Mouse (Mus musculus): Measurements from ENCODE around the gene Adprhl1. TPM values are rescaled to one million over a fixed set of nuclear protein-coding genes. Genes with fewer than 3 reads are reported as not detected.

The Adprhl1 gene
- polyA plus RNA-seq, 1 experiment from 2014 or later, result 0.70 TPM

GRCm38 (mm10) chr8:13181691-13181976 lies 72.3 kb downstream of the Adprhl1 start:
- H3K27ac ChIP-seq (replicated peaks), result no peak overlapping the region
- H3K27me3 ChIP-seq (replicated peaks; ENCODE audit: low read depth, poor library complexity, severe bottlenecking), result no peaks in the 10 kb centered on the region
- H3K4me3 ChIP-seq, result no peak overlapping the region
- no peak for DNase-seq (ENCODE audit: low spot score)
- 53% methylated on average over 2 of the region's 2 CpGs for WGBS
- peaks cover 37% of the 10 kb centered on the region for H3K36me3 ChIP-seq (replicated peaks)
- H3K4me1 ChIP-seq, result 0 out of 2 replicates have a peak, but pooled peaks cover 4% of the 10 kb centered on the region
- no peaks in the 10 kb centered on the region for H3K9me3 ChIP-seq

DNA sequence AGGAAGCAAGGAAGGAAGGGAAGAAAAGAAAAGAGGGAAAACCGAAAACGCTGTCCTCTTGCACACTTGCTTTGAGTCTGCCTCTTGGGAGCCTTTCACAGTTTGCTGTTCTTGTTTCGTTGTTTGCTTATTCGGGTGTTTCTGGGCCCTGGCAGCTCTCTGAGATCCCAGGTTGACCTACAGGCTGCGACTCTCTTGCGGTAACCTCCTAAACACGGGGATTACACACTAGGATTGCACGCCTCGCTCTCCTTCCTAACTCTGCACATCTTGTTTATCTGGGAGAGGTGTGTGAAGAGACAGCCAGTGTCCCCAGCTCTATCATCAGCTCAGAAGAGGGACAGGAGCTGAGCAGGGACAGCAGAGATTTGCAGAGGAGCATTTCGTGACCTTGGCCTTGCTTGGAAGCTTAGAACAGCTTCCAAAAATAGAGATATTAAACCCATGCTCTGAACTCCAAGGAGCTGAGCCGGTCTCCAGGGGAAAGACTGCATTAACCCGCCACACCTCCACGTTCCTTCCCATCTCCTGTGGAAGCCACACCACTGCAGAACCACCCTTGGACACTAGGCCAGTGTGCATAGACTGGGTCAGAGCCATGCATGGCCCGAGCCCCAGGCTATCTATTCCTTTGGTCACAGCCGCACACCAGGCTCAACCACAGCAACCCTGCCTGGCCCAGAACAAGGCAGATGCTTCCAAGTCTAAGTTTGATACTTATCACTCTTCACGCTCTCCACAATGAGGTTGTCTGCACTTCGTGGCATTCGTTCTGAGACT lies 72.9 kb downstream of the Adprhl1 start:
- 85% methylated on average over 18 of the region's 18 CpGs for WGBS
- Histone ChIP-seq H3K4me3 (no peak overlapping the region), H3K4me1 (0 out of 2 replicates have a peak, but pooled peaks cover 4% of the 10 kb centered on the region), H3K9me3 (no peaks in the 10 kb centered on the region), H3K27me3 (replicated peaks; ENCODE audit: low read depth, poor library complexity, severe bottlenecking) (no peaks in the 10 kb centered on the region), H3K27ac (replicated peaks) (no peak overlapping the region), H3K36me3 (replicated peaks) (peaks cover 42% of the 10 kb centered on the region)
- no peak for DNase-seq (ENCODE audit: low spot score)

DNA sequence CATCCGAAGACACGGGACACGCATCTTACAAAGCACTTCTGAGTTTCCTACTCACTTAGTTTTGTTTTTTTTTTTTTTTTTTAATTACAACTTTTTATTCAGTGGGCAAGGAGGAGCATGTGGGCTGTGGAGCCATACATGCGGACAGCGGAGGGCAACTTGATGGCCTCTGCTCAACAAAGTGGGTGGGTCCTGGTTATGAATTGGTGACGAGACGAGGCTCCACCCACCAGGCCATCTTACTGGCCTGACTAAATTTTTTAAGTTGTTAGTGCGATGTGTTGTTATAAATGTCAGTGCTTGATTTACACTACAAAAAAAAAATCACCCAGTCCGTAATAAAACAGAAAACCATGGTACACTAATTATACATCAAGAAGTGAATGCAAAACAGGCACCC lies 73.6 kb downstream of the Adprhl1 start:
- Histone ChIP-seq H3K36me3 (replicated peaks) (peaks cover 49% of the 10 kb centered on the region), H3K4me1 (0 out of 2 replicates have a peak, but pooled peaks cover 4% of the 10 kb centered on the region), H3K27ac (replicated peaks) (no peak overlapping the region), H3K4me3 (no peak overlapping the region), H3K9me3 (no peaks in the 10 kb centered on the region), H3K27me3 (replicated peaks; ENCODE audit: low read depth, poor library complexity, severe bottlenecking) (no peaks in the 10 kb centered on the region)
- 88% methylated on average over 9 of the region's 9 CpGs for WGBS
- no peak for DNase-seq (ENCODE audit: low spot score)

GRCm38 (mm10) chr8:13179948-13180347 lies 74.0 kb downstream of the Adprhl1 start:
- H3K4me3 ChIP-seq, result no peak overlapping the region
- H3K27ac ChIP-seq (replicated peaks), result no peak overlapping the region
- no peak for DNase-seq (ENCODE audit: low spot score)
- WGBS, result 72% methylated on average over 7 of the region's 7 CpGs
- no peaks in the 10 kb centered on the region for H3K9me3 ChIP-seq
- peaks cover 51% of the 10 kb centered on the region for H3K36me3 ChIP-seq (replicated peaks)
- H3K4me1 ChIP-seq, result 0 out of 2 replicates have a peak, but pooled peaks cover 4% of the 10 kb centered on the region
- H3K27me3 ChIP-seq (replicated peaks; ENCODE audit: low read depth, poor library complexity, severe bottlenecking), result no peaks in the 10 kb centered on the region

DNA sequence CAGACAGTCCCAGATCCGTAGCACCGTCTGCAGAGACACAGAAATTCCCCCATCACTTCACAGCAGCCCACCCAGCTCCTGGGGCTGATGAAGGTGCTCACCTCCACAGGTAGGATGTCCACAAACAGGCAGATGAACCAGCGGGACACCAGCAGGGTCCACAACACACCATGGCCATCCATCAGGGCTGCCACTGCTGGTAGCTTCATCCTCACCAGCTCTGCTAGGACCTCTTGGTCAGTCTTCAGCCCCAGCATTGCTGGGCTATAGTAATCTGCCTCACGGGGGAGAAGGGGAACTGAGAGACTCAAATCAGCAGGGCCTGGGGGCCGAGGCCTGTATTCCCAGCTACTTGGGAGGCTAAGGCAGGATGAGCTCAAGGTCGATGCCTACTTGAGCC lies 74.5 kb downstream of the Adprhl1 start:
- Histone ChIP-seq H3K4me3 (no peak overlapping the region), H3K27ac (replicated peaks) (0 out of 2 replicates have a peak overlapping the region, but pooled peaks have one; percentile 19), H3K9me3 (no peaks in the 10 kb centered on the region), H3K27me3 (replicated peaks; ENCODE audit: low read depth, poor library complexity, severe bottlenecking) (no peaks in the 10 kb centered on the region), H3K36me3 (replicated peaks) (peaks cover 51% of the 10 kb centered on the region), H3K4me1 (0 out of 2 replicates have a peak, but pooled peaks cover 4% of the 10 kb centered on the region)
- no peak for DNase-seq (ENCODE audit: low spot score)
- 79% methylated on average over 6 of the region's 6 CpGs for WGBS

- DNase-seq (ENCODE audit: low spot score), result no peak
- H3K9me3 ChIP-seq, result no peaks in the 10 kb centered on the region
- H3K4me1 ChIP-seq, result 0 out of 2 replicates have a peak, but pooled peaks cover 4% of the 10 kb centered on the region
- H3K27ac ChIP-seq (replicated peaks), result no peak overlapping the region
- peaks cover 62% of the 10 kb centered on the region for H3K36me3 ChIP-seq (replicated peaks)
- H3K27me3 ChIP-seq (replicated peaks; ENCODE audit: low read depth, poor library complexity, severe bottlenecking), result no peaks in the 10 kb centered on the region
- 92% methylated on average over 5 of the region's 5 CpGs for WGBS
- H3K4me3 ChIP-seq, result no peak overlapping the region
Observed at GRCm38 (mm10) chr8:13178137-13178536, 75.8 kb downstream of the Adprhl1 start.

GRCm38 (mm10) chr8:13177173-13177852 lies 76.6 kb downstream of the Adprhl1 start:
- H3K4me1 ChIP-seq, result 0 out of 2 replicates have a peak, but pooled peaks cover 4% of the 10 kb centered on the region
- H3K27ac ChIP-seq (replicated peaks), result no peak overlapping the region
- no peaks in the 10 kb centered on the region for H3K9me3 ChIP-seq
- no peak for DNase-seq (ENCODE audit: low spot score)
- peaks cover 67% of the 10 kb centered on the region for H3K36me3 ChIP-seq (replicated peaks)
- H3K27me3 ChIP-seq (replicated peaks; ENCODE audit: low read depth, poor library complexity, severe bottlenecking), result no peaks in the 10 kb centered on the region
- no peak overlapping the region for H3K4me3 ChIP-seq
- WGBS, result 92% methylated on average over 7 of the region's 7 CpGs

DNA sequence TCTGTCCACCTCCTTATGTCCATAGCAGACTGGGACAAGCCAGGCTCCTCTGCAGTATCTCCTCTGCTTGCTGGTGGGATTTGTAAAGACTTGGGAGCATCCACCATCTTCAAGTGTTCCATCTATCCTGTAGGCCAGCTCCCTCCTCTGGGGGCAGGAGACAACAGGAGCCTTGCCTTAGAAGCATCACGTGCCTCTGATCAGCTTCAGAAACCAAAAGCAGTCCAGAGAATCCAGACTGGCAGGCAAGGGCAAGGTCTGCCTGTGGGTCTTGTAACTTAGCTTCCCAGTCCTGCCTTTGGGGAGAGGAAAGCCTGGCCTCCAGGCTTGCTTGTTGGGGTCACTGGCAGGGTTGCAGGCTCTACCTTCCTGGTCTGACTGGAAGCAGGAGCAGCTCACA lies 78.3 kb downstream of the Adprhl1 start:
- no peak for DNase-seq (ENCODE audit: low spot score)
- Histone ChIP-seq H3K27me3 (replicated peaks; ENCODE audit: low read depth, poor library complexity, severe bottlenecking) (no peaks in the 10 kb centered on the region), H3K4me1 (0 out of 2 replicates have a peak, but pooled peaks cover 4% of the 10 kb centered on the region), H3K27ac (replicated peaks) (no peak overlapping the region), H3K9me3 (no peaks in the 10 kb centered on the region), H3K4me3 (no peak overlapping the region), H3K36me3 (replicated peaks) (peaks cover 83% of the 10 kb centered on the region)
- 83% methylated on average over 1 of the region's 1 CpGs for WGBS

DNA sequence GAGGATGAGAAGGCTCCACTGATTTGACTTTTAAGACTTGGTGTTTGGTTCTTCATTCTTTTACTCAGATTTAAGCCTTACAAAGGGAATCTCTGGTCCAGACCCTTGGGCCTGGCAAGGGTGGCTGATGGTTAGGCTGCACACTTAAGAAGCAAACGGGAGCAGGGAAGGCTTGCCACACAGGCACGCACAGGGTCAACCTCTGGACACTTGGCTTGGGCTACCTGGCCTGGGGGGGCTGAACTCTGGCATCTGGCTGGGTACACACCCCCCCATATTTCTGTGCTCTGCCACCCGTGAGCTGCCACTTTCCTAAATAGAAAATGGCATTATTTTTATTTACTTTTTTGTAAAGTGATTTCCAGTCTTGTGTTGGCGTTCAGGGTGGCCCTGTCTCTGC lies 79.2 kb downstream of the Adprhl1 start:
- H3K4me1 ChIP-seq, result 0 out of 2 replicates have a peak, but pooled peaks cover 4% of the 10 kb centered on the region
- no peaks in the 10 kb centered on the region for H3K27me3 ChIP-seq (replicated peaks; ENCODE audit: low read depth, poor library complexity, severe bottlenecking)
- no peaks in the 10 kb centered on the region for H3K9me3 ChIP-seq
- DNase-seq (ENCODE audit: low spot score), result no peak
- no peak overlapping the region for H3K4me3 ChIP-seq
- WGBS, result 90% methylated on average over 4 of the region's 4 CpGs
- H3K27ac ChIP-seq (replicated peaks), result no peak overlapping the region
- peaks cover 92% of the 10 kb centered on the region for H3K36me3 ChIP-seq (replicated peaks)

DNA sequence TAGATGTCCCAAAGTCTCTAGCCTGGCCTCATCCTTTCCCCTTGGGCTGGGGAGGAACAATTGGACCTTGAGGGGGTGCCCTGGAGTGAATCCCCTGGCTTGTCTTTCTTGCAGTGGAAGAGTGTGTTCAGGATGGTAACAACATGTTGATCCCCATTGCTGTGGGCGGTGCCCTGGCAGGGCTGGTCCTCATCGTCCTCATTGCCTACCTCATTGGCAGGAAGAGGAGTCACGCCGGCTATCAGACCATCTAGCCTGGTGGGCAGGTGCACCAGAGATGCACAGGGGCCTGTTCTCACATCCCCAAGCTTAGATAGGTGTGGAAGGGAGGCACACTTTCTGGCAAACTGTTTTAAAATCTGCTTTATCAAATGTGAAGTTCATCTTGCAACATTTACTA lies 79.7 kb downstream of the Adprhl1 start:
- WGBS, result 92% methylated on average over 4 of the region's 4 CpGs
- no peaks in the 10 kb centered on the region for H3K27me3 ChIP-seq (replicated peaks; ENCODE audit: low read depth, poor library complexity, severe bottlenecking)
- no peaks in the 10 kb centered on the region for H3K9me3 ChIP-seq
- no peak overlapping the region for H3K27ac ChIP-seq (replicated peaks)
- no peaks in the 10 kb centered on the region for H3K4me1 ChIP-seq
- H3K4me3 ChIP-seq, result no peak overlapping the region
- H3K36me3 ChIP-seq (replicated peaks), result peaks cover 97% of the 10 kb centered on the region
- no peak for DNase-seq (ENCODE audit: low spot score)

MicroRNA genes within 50 kb of the gene (microRNA counts, 519-probe panel; counts per million panel counts)
- 3,108 counts per million, percentile 70 among the panel's probes with 10 or more counts for microRNA mmu-miR-1968

Small RNA genes within 50 kb of the gene (microRNA-seq; reads per million reads assigned to microRNA genes)
- gene Mir1968, result 21.0 reads per million, percentile 30 among the genes with 10 or more reads in this experiment

Other genes with a start within 250 kb of the Adprhl1 start
- 0.13 and 0.15 TPM in 2 replicates for gene F7, start 228.1 kb downstream of the Adprhl1 start, polyA plus RNA-seq (2016; fragmentation: Nextera tagmentation; extraction: Ambion mirVana)
- gene F10, start 216.9 kb downstream of the Adprhl1 start, polyA plus RNA-seq (2016; fragmentation: Nextera tagmentation; extraction: Ambion mirVana), result 0.91 and 0.97 TPM in 2 replicates
- gene Proz, start 193.2 kb downstream of the Adprhl1 start, polyA plus RNA-seq (2016; fragmentation: Nextera tagmentation; extraction: Ambion mirVana), result 0.20 and 0.24 TPM in 2 replicates
- 57.8 and 59.2 TPM in 2 replicates for gene Pcid2, start 148.7 kb downstream of the Adprhl1 start, polyA plus RNA-seq (2016; fragmentation: Nextera tagmentation; extraction: Ambion mirVana)
- gene Cul4a, start 148.5 kb downstream of the Adprhl1 start, polyA plus RNA-seq (2016; fragmentation: Nextera tagmentation; extraction: Ambion mirVana), result 90.3 and 96.0 TPM in 2 replicates
- gene Lamp1, start 95.0 kb downstream of the Adprhl1 start, polyA plus RNA-seq (2016; fragmentation: Nextera tagmentation; extraction: Ambion mirVana), result 183 TPM in 2 replicates
- 15.3 and 15.4 TPM in 2 replicates for gene Grtp1, start 53.5 kb downstream of the Adprhl1 start, polyA plus RNA-seq (2016; fragmentation: Nextera tagmentation; extraction: Ambion mirVana)
- gene Dcun1d2, start 34.0 kb upstream of the Adprhl1 start, polyA plus RNA-seq (2016; fragmentation: Nextera tagmentation; extraction: Ambion mirVana), result 22.5 and 23.7 TPM in 2 replicates
- 33.7 and 37.8 TPM in 2 replicates for gene Tmco3, start 34.0 kb upstream of the Adprhl1 start, polyA plus RNA-seq (2016; fragmentation: Nextera tagmentation; extraction: Ambion mirVana)
- gene Tfdp1, start 84.6 kb upstream of the Adprhl1 start, polyA plus RNA-seq (2016; fragmentation: Nextera tagmentation; extraction: Ambion mirVana), result 182 and 193 TPM in 2 replicates
- not detected in 2 replicates for gene Atp4b, start 142.7 kb upstream of the Adprhl1 start, polyA plus RNA-seq (2016; fragmentation: Nextera tagmentation; extraction: Ambion mirVana)
- gene Grk1, start 150.9 kb upstream of the Adprhl1 start, polyA plus RNA-seq (2016; fragmentation: Nextera tagmentation; extraction: Ambion mirVana), result 0.02 and 0.03 TPM in 2 replicates
- 0.13 and 0.20 TPM in 2 replicates for gene Tmem255b, start 181.0 kb upstream of the Adprhl1 start, polyA plus RNA-seq (2016; fragmentation: Nextera tagmentation; extraction: Ambion mirVana)
- 7.8 and 8.2 TPM in 2 replicates for gene Gas6, start 240.3 kb upstream of the Adprhl1 start, polyA plus RNA-seq (2016; fragmentation: Nextera tagmentation; extraction: Ambion mirVana)